Mouse (Mus musculus): ENCODE data around the gene Tmprss3. TPM values are rescaled to one million over a fixed set of nuclear protein-coding genes. Genes with fewer than 3 reads are reported as not detected.

Tmprss3 gene
- polyA plus RNA-seq, 2 experiments = 0.13 to 0.39 TPM

DNA sequence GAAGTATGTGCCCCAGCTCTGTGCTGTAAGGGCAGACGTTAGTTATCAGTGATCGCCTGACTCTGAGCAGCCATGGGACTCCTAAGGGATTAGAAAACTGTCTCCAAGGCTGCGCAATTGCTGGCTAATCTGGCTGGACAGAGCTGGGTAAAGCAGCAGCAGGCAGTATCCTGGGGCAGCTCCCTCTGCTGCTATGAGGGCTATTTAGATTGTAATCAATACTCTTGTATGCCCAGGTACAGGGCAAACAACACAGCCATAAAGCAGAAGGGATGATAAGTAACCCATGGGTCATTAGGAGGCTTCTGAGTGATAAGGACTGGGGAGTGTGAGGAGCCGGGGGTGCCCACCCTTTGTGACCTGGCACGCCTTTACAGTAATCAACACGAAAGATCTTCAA, 63.9 kb downstream of the Tmprss3 start:
- 38% methylated on average over 6 of the region's 6 CpGs for WGBS (ENCODE audit: insufficient replicate concordance)
- DNase-seq (ENCODE audit: low read depth in 3 of 3, low spot score in 3 of 3) = no peak
- H3K27ac ChIP-seq = no peak overlapping the region

DNA sequence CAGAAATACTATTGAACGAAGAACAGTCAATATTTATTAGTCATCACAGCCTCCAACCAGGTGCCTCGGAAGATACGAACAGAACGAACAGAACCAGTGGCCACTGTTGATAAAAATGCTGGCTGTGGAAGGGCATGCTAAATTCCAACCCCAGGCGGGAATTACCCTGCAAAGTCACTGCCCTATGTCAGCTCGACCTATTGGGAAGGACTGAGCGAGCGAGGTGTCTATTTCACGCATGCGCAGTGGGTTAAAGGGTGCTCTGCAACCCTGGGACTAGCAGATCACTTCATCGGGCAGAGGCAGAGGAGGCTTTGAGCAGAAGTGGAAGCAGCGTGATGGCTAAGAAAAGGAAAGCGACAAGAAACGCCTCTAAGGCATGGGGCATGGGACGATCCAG, 65.0 kb downstream of the Tmprss3 start:
- H3K4me3 ChIP-seq (ENCODE audit: insufficient read depth in 1 of 2, low read depth in 2 of 2, low read length in 2 of 2) = no peak overlapping the region
- H3K27me3 ChIP-seq (ENCODE audit: control insufficient read depth, insufficient read depth, low read length) = no peaks in the 10 kb centered on the region
- no peak overlapping the region for H3K9ac ChIP-seq (replicated peaks)
- DNase-seq (ENCODE audit: low read depth in 3 of 3, low spot score in 3 of 3) (peak; percentile 17 to 30 (median 28)), ATAC-seq (ENCODE audit: insufficient read depth) (peak; percentile 62; the same call in 1 of the 2 replicates)
- H3K9me3 ChIP-seq (ENCODE audit: control insufficient read depth, low read length) = no peaks in the 10 kb centered on the region
- no peak overlapping the region for H3K4me2 ChIP-seq (ENCODE audit: low read depth)
- no peak overlapping the region for H3K27ac ChIP-seq
- peaks cover 0 to 4% of the 10 kb centered on the region in 2 experiments; a peak in 1 of 4 replicates for H3K4me1 ChIP-seq (replicated peaks; ENCODE audit: control insufficient read depth in 2 of 2, insufficient read depth in 2 of 2, low read length in 1 of 2)
- WGBS (ENCODE audit: insufficient replicate concordance) = 49% methylated on average over 15 of the region's 15 CpGs
- H3K36me3 ChIP-seq (replicated peaks; ENCODE audit: control insufficient read depth, insufficient read depth, low read depth) = no peaks in the 10 kb centered on the region
- TF ChIP-seq EP300 (IDR thresholded peaks at IDR 0.05; ENCODE audit: low read depth) = no peak

More for the DNA sequence above, 63.9 kb downstream of the Tmprss3 start:
- Histone ChIP-seq H3K27me3 (ENCODE audit: control insufficient read depth, insufficient read depth, low read length) (no peaks in the 10 kb centered on the region), H3K4me2 (ENCODE audit: low read depth) (no peak overlapping the region), H3K9ac (replicated peaks) (no peak overlapping the region), H3K4me3 (ENCODE audit: insufficient read depth in 1 of 2, low read depth in 2 of 2, low read length in 2 of 2) (no peak overlapping the region), H3K36me3 (replicated peaks; ENCODE audit: control insufficient read depth, insufficient read depth, low read depth) (no peaks in the 10 kb centered on the region), H3K9me3 (ENCODE audit: control insufficient read depth, low read length) (no peaks in the 10 kb centered on the region), H3K4me1 (replicated peaks; ENCODE audit: control insufficient read depth in 2 of 2, insufficient read depth in 2 of 2, low read length in 1 of 2) (peaks cover 0 to 4% of the 10 kb centered on the region in 2 experiments; a peak in 1 of 4 replicates)
- no peak for ATAC-seq (ENCODE audit: insufficient read depth)
- TF ChIP-seq CTCF (IDR thresholded peaks at IDR 0.05; ENCODE audit: low read depth) (no peak), EP300 (IDR thresholded peaks at IDR 0.05; ENCODE audit: low read depth) (no peak)

DNA sequence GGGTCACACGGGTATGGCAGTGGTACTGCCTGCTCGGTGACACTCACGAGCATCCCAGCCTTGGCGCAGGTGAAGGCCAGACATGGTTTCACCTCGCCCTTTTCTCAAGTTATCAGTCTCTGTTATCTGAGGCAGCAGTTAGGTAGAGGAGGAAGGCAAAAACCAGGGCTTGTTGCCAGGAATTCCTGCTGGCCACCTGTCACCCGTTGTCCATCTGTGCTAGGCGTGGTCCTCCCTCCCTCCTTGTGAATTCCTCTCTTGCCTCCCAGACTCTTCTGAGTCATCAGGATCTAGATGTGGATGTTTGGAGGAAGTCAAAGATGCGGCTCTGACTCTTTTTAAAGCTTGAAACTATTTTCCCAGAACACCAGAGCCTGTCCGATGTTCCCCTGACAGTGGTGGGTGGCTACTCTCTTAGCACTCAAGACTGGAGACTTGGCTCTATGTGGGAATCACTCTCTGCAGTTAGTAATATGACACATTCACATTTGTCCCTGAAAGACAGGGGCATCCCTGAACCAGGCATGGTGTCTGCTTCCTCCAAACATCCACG, 67.4 kb downstream of the Tmprss3 start:
- 64% methylated on average over 10 of the region's 10 CpGs for WGBS (ENCODE audit: insufficient replicate concordance)
- no peak for ATAC-seq (ENCODE audit: insufficient read depth)

DNA sequence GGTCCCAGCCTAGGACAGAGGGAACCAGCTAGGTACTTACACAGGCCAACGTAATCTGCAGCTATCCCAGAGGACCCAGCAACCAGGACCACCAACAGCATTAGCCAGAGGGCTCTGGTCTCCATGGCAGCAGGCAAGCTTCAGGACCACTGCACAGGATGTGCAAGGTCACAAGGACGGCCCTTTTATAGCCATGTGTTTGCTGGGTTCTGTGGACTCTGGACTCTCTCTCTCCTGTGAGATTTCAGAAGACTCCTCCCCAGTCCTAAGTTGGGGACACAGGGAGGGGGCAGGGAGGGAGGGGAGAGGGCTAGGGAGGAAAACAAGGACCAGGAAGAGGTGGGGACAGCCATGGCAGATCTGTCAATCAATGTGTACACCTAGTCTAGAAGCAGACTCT, 69.3 kb downstream of the Tmprss3 start, which contains the start of gene Tff3:
Tff3 (minus strand) TSS at position 195 of the 400 bp plus-strand sequence.
- WGBS (ENCODE audit: insufficient replicate concordance) = 20% methylated on average over 2 of the region's 2 CpGs

More for the DNA sequence above, 67.4 kb downstream of the Tmprss3 start:
- no peak for DNase-seq (ENCODE audit: low read depth in 3 of 3, low spot score in 3 of 3)
- TF ChIP-seq CTCF (IDR thresholded peaks at IDR 0.05; ENCODE audit: low read depth) = no peak
- TF ChIP-seq EP300 (IDR thresholded peaks at IDR 0.05; ENCODE audit: low read depth) = no peak
- Histone ChIP-seq H3K36me3 (replicated peaks; ENCODE audit: control insufficient read depth, insufficient read depth, low read depth) (no peaks in the 10 kb centered on the region), H3K4me2 (ENCODE audit: low read depth) (no peak overlapping the region), H3K27me3 (ENCODE audit: control insufficient read depth, insufficient read depth, low read length) (no peaks in the 10 kb centered on the region), H3K27ac (no peak overlapping the region), H3K9ac (replicated peaks) (no peak overlapping the region), H3K4me1 (replicated peaks; ENCODE audit: control insufficient read depth in 2 of 2, insufficient read depth in 2 of 2, low read length in 1 of 2) (peaks cover 0 to 4% of the 10 kb centered on the region in 2 experiments; a peak in 1 of 4 replicates), H3K4me3 (ENCODE audit: insufficient read depth in 1 of 2, low read depth in 2 of 2, low read length in 2 of 2) (no peak overlapping the region), H3K9me3 (ENCODE audit: control insufficient read depth, low read length) (no peaks in the 10 kb centered on the region)

More for the DNA sequence above, 69.3 kb downstream of the Tmprss3 start, which contains the start of gene Tff3:
- DNase-seq (ENCODE audit: low read depth in 3 of 3, low spot score in 3 of 3) = no peak
- Histone ChIP-seq H3K27ac (no peak within 1 kb of the TSS), H3K27me3 (ENCODE audit: control insufficient read depth, insufficient read depth, low read length) (no peaks in the 10 kb centered on the region), H3K4me1 (replicated peaks; ENCODE audit: control insufficient read depth in 2 of 2, insufficient read depth in 2 of 2, low read length in 1 of 2) (peaks cover 0 to under 1% of the 10 kb centered on the region in 2 experiments; a peak in 1 of 4 replicates), H3K9ac (replicated peaks) (no peak within 1 kb of the TSS), H3K9me3 (ENCODE audit: control insufficient read depth, low read length) (no peaks in the 10 kb centered on the region), H3K4me3 (ENCODE audit: insufficient read depth in 1 of 2, low read depth in 2 of 2, low read length in 2 of 2) (no peak within 1 kb of the TSS), H3K4me2 (ENCODE audit: low read depth) (no peak within 1 kb of the TSS), H3K36me3 (replicated peaks; ENCODE audit: control insufficient read depth, insufficient read depth, low read depth) (no peaks in the 10 kb centered on the region)
- TF ChIP-seq EP300 (IDR thresholded peaks at IDR 0.05; ENCODE audit: low read depth) (no peak), CTCF (IDR thresholded peaks at IDR 0.05; ENCODE audit: low read depth) (no peak)
- no peak for ATAC-seq (ENCODE audit: insufficient read depth)

Other genes starting within 250 kb of the Tmprss3 start
- 0.01 TPM in 1 of 2 replicates, not detected in the other for gene Umodl1, start 244.3 kb downstream of the Tmprss3 start, polyA plus RNA-seq (2012; rRNA removed)
- gene Umodl1, start 244.3 kb downstream of the Tmprss3 start, polyA plus RNA-seq (2014; fragmentation: Nextera tagmentation; extraction: Ambion mirVana) = 0.20 TPM in 1 of 2 replicates, not detected in the other
- 1.6 and 2.3 TPM in 2 replicates for gene Abcg1, start 141.3 kb downstream of the Tmprss3 start, polyA plus RNA-seq (2012; rRNA removed)
- gene Abcg1, start 141.3 kb downstream of the Tmprss3 start, polyA plus RNA-seq (2014; fragmentation: Nextera tagmentation; extraction: Ambion mirVana) = 6.1 and 6.4 TPM in 2 replicates
- gene Tff3, start 69.3 kb downstream of the Tmprss3 start, polyA plus RNA-seq (2012; rRNA removed) = 10.1 and 16.8 TPM in 2 replicates
- gene Tff3, start 69.3 kb downstream of the Tmprss3 start, polyA plus RNA-seq (2014; fragmentation: Nextera tagmentation; extraction: Ambion mirVana) = 27.4 and 27.6 TPM in 2 replicates
- not detected in 2 replicates for gene Tff2, start 54.7 kb downstream of the Tmprss3 start, polyA plus RNA-seq (2012; rRNA removed)
- gene Tff2, start 54.7 kb downstream of the Tmprss3 start, polyA plus RNA-seq (2014; fragmentation: Nextera tagmentation; extraction: Ambion mirVana) = not detected in 2 replicates
- gene Tff1, start 33.7 kb downstream of the Tmprss3 start, polyA plus RNA-seq (2012; rRNA removed) = not detected in 2 replicates
- not detected in 2 replicates for gene Tff1, start 33.7 kb downstream of the Tmprss3 start, polyA plus RNA-seq (2014; fragmentation: Nextera tagmentation; extraction: Ambion mirVana)
- gene Ubash3a, start 8.9 kb upstream of the Tmprss3 start, polyA plus RNA-seq (2012; rRNA removed) = 7.7 and 8.4 TPM in 2 replicates
- gene Ubash3a, start 8.9 kb upstream of the Tmprss3 start, polyA plus RNA-seq (2014; fragmentation: Nextera tagmentation; extraction: Ambion mirVana) = 11.8 and 13.8 TPM in 2 replicates
- gene Rsph1, start 78.4 kb upstream of the Tmprss3 start, polyA plus RNA-seq (2012; rRNA removed) = 0.04 and 0.08 TPM in 2 replicates
- gene Rsph1, start 78.4 kb upstream of the Tmprss3 start, polyA plus RNA-seq (2014; fragmentation: Nextera tagmentation; extraction: Ambion mirVana) = 0.14 and 0.22 TPM in 2 replicates
- gene Slc37a1, start 87.8 kb upstream of the Tmprss3 start, polyA plus RNA-seq (2012; rRNA removed) = 1.9 and 2.3 TPM in 2 replicates
- 1.2 and 1.9 TPM in 2 replicates for gene Slc37a1, start 87.8 kb upstream of the Tmprss3 start, polyA plus RNA-seq (2014; fragmentation: Nextera tagmentation; extraction: Ambion mirVana)
- gene Pde9a, start 187.2 kb upstream of the Tmprss3 start, polyA plus RNA-seq (2012; rRNA removed) = 3.6 TPM in 2 replicates
- gene Pde9a, start 187.2 kb upstream of the Tmprss3 start, polyA plus RNA-seq (2014; fragmentation: Nextera tagmentation; extraction: Ambion mirVana) = 2.8 and 3.4 TPM in 2 replicates